Mouse (Mus musculus): ENCODE data around the gene Pias4. TPM values are rescaled to one million over a fixed set of nuclear protein-coding genes. Genes with fewer than 3 reads are reported as not detected.

Pias4 gene
- total RNA-seq (2023): 10 to 100 TPM; 27.3 to 29.5 TPM

GRCm38 (mm10) chr10:81167200-81168086, at the start of gene Pias4:
Gene Pias4, minus strand, starts transcription at chr10:81167923.

GRCm38 (mm10) chr10:81201807-81202758, 34.4 kb upstream of the Pias4 start, which contains the start of gene Nmrk2:
Gene Nmrk2, minus strand, starts transcription at chr10:81202051.

DNA sequence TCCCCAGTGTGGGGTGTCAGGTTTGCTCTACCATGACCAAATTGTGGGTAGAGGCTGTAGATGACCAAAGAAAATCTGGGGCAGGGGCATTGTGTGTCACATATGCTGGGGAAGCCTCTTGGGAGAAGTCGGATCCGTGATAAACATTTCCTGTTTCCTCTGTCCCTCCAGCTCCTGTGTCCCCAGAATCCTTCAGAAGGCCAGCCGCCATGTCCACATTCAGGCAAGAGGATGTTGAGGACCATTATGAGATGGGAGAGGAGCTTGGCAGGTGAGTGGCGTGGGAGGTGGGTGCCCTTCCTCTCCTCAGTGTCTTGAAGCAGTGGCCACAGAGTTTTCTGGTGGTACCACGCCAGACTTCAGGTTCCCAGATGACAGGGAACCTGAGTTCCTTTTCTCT, 16.1 kb upstream of the Pias4 start, which contains the start of gene 4930442H23Rik:
Gene 4930442H23Rik (minus strand): TSS at position 45 of the 400 bp plus-strand sequence.

GRCm38 (mm10) chr10:81182336-81183333, 14.9 kb upstream of the Pias4 start, which contains the start of gene Dapk3:
Gene Dapk3, plus strand, starts transcription at chr10:81183005.

GRCm38 (mm10) chr10:81176466-81177271, 8.9 kb upstream of the Pias4 start, which contains the start of gene Eef2:
Gene Eef2, plus strand, starts transcription at chr10:81176631.

GRCm38 (mm10) chr10:81134966-81135681, 32.6 kb downstream of the Pias4 start, which contains the start of gene Zbtb7a:
Gene Zbtb7a, plus strand, starts transcription at chr10:81135220.

GRCm38 (mm10) chr10:81105565-81106112, 62.1 kb downstream of the Pias4 start, which contains the start of gene Map2k2:
Gene Map2k2, plus strand, starts transcription at chr10:81105915.

Other genes with a start within 250 kb of the Pias4 start
- 10 to 100 TPM; 22.0 to 24.2 TPM for gene Lmnb2, start 249.7 kb downstream of the Pias4 start, total RNA-seq (2023)
- gene Gadd45b, start 237.8 kb downstream of the Pias4 start, total RNA-seq (2023): 10 to 100 TPM; 27.4 to 30.8 TPM
- gene Gng7, start 153.0 kb downstream of the Pias4 start, total RNA-seq (2023): under 1 TPM; 0.59 to 0.68 TPM
- gene Diras1, start 142.3 kb downstream of the Pias4 start, total RNA-seq (2023): not detected
- 10 to 100 TPM; 11.2 to 13.3 TPM for gene Slc39a3, start 130.5 kb downstream of the Pias4 start, total RNA-seq (2023)
- gene Sgta, start 107.7 kb downstream of the Pias4 start, total RNA-seq (2023): 10 to 100 TPM; 48.3 to 49.5 TPM
- 1 to 10 TPM; 6.6 to 8.3 TPM for gene Thop1, start 97.9 kb downstream of the Pias4 start, total RNA-seq (2023)
- gene Creb3l3, start 69.0 kb downstream of the Pias4 start, total RNA-seq (2023): 1 to 10 TPM in 1 of 2 experiments, under 1 TPM in 1; 0.64 to 1.2 TPM
- 10 to 100 TPM; 86.1 to 87.6 TPM for gene Map2k2, start 62.0 kb downstream of the Pias4 start, total RNA-seq (2023)
- gene Zbtb7a, start 32.7 kb downstream of the Pias4 start, total RNA-seq (2023): 10 to 100 TPM; 62.4 to 68.5 TPM
- 100 to 1,000 TPM; 824 to 844 TPM for gene Eef2, start 8.7 kb upstream of the Pias4 start, total RNA-seq (2023)
- 10 to 100 TPM; 26.8 to 31.2 TPM for gene Dapk3, start 15.1 kb upstream of the Pias4 start, total RNA-seq (2023)
- gene 4930442H23Rik, start 15.9 kb upstream of the Pias4 start, total RNA-seq (2023): not detected
- gene Nmrk2, start 34.1 kb upstream of the Pias4 start, total RNA-seq (2023): not detected
- gene Atcay, start 62.9 kb upstream of the Pias4 start, total RNA-seq (2023): not detected
- gene Zfr2, start 65.2 kb upstream of the Pias4 start, total RNA-seq (2023): 1 to 10 TPM in 1 of 2 experiments, under 1 TPM in 1; 0.44 to 1.5 TPM
- gene Matk, start 85.0 kb upstream of the Pias4 start, total RNA-seq (2023): 1 to 10 TPM; 7.1 to 10.0 TPM
- 10 to 100 TPM; 36.4 to 40.7 TPM for gene Mrpl54, start 99.0 kb upstream of the Pias4 start, total RNA-seq (2023)
- gene Apba3, start 99.0 kb upstream of the Pias4 start, total RNA-seq (2023): 10 to 100 TPM; 28.2 to 28.6 TPM
- gene Tjp3, start 123.7 kb upstream of the Pias4 start, total RNA-seq (2023): 1 to 10 TPM; 5.6 to 5.8 TPM
- gene Pip5k1c, start 125.0 kb upstream of the Pias4 start, total RNA-seq (2023): 10 to 100 TPM; 84.7 to 91.8 TPM
- gene Cactin, start 153.2 kb upstream of the Pias4 start, total RNA-seq (2023): 10 to 100 TPM; 27.9 to 30.2 TPM
- gene Tbxa2r, start 160.8 kb upstream of the Pias4 start, total RNA-seq (2023): under 1 TPM in 1 of 2 experiments, not detected in 1; 0.64 TPM
- not detected for gene Gipc3, start 175.3 kb upstream of the Pias4 start, total RNA-seq (2023)
- gene Hmg20b, start 182.6 kb upstream of the Pias4 start, total RNA-seq (2023): 10 to 100 TPM; 38.3 to 46.6 TPM
- 10 to 100 TPM; 19.2 to 20.1 TPM for gene Mfsd12, start 189.6 kb upstream of the Pias4 start, total RNA-seq (2023)
- gene 4930404N11Rik, start 197.9 kb upstream of the Pias4 start, total RNA-seq (2023): 1 to 10 TPM; 3.8 to 4.8 TPM
- 10 to 100 TPM; 51.4 to 52.7 TPM for gene Fzr1, start 210.6 kb upstream of the Pias4 start, total RNA-seq (2023)
- 10 to 100 TPM; 17.9 to 20.0 TPM for gene Dohh, start 216.5 kb upstream of the Pias4 start, total RNA-seq (2023)
- under 1 TPM; 0.53 to 0.70 TPM for gene Gm48551, start 216.5 kb upstream of the Pias4 start, total RNA-seq (2023)
- 1 to 10 TPM; 1.1 to 1.3 TPM for gene Gm48552, start 221.1 kb upstream of the Pias4 start, total RNA-seq (2023)
- 10 to 100 TPM in 1 of 2 experiments, 1 to 10 TPM in 1; 7.1 to 10.6 TPM for gene Smim24, start 225.1 kb upstream of the Pias4 start, total RNA-seq (2023)

Data from neutrophil, adult 83 days (primary cell).